Mouse (Mus musculus) adrenal gland, postnatal 25 days (tissue): ENCODE measurements around the gene Klhdc1. TPM values are rescaled to one million over a fixed set of nuclear protein-coding genes. Genes with fewer than 3 reads are reported as not detected.
A peak's percentile ranks its signal among the peaks of the same experiment; 100 is the strongest.

Experiments
- DNase-seq: peaks from one replicate; pipeline ENCODE4 v3.0.0; 2021; ENCODE audit warnings: mixed read lengths
- long read RNA-seq: library from polyadenylated mRNA; stranded (forward); transcript quantifications from one replicate; pipeline ENCODE4 v2.0.0, GENCODE M21; 2021
- total RNA-seq: library from RNA; stranded (reverse); gene quantifications from 2 replicates; pipeline ENCODE4 v1.2.3, GENCODE M21; 2021

Gene Klhdc1
- total RNA-seq = 6.8 and 10.6 TPM in 2 replicates
- long read RNA-seq, transcript Klhdc1-201 (13 exons, 2,620 nt) = major isoform, 5 of 7 reads
- long read RNA-seq, partial matches to known transcripts = 1 of 7 reads
- long read RNA-seq, other reads (novel, unspliced or antisense) = 1 of 7 reads

DNA sequence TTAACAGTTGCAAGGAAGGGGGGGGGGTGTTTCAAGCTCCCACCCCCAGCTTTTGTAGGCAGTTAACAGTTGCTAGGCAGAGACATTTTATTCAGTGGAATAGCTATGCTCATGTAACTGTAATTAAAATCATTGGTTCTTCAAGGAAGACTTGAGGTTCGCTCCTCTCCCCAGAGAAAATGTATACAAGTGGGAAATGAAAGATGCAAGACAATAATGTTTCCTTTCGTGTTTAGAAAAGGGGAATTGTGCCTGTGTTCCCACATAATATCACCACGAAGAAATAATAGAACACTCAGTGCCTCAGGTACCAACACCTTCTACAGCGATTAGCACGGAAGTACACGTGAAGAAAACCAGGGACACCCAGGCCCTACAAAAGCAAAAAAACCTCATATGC is at the start of gene Klhdc1:
Klhdc1 (plus strand) TSS at position 301 of the 400 bp plus-strand sequence.
- DNase-seq = no peak

DNA sequence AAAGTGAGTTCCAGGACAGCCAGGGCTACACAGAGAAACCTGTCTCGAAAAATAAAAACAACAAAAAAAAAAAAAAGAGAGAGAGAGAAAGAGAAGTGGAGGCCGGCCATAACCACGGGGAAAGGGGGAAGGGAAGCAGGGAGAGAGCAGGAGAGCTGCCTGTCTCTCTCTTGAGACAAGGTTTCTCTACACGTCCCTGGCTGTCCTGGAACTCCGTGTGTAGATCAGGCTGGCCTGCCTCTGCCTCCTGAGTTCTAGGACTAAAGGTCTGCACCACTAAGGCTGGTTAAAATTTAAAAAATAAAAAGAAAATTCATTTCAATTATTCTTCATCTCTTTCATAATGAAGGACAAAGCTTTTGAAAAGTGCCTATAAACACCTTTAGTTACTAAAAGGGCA is 49.6 kb upstream of the Klhdc1 start:
- no peak for DNase-seq

DNA sequence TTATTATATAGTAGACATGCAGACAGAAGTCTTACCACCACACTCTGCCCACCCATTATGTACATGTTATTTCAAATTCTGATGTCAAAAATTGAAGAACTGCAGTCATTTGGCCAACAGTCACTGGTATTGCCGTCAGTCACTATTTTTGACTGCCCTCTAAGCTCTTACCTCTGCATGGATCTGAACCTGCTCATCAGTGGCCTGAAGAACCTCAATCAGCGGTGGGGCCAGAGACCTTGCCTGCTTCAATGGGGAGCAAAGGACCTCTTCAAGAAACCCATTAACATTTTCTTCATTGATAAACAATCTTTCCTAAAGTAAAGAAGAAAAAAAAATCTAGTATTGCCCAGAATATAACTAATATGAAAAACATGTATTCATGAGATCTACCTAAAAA is 48.3 kb upstream of the Klhdc1 start:
- DNase-seq = no peak

DNA sequence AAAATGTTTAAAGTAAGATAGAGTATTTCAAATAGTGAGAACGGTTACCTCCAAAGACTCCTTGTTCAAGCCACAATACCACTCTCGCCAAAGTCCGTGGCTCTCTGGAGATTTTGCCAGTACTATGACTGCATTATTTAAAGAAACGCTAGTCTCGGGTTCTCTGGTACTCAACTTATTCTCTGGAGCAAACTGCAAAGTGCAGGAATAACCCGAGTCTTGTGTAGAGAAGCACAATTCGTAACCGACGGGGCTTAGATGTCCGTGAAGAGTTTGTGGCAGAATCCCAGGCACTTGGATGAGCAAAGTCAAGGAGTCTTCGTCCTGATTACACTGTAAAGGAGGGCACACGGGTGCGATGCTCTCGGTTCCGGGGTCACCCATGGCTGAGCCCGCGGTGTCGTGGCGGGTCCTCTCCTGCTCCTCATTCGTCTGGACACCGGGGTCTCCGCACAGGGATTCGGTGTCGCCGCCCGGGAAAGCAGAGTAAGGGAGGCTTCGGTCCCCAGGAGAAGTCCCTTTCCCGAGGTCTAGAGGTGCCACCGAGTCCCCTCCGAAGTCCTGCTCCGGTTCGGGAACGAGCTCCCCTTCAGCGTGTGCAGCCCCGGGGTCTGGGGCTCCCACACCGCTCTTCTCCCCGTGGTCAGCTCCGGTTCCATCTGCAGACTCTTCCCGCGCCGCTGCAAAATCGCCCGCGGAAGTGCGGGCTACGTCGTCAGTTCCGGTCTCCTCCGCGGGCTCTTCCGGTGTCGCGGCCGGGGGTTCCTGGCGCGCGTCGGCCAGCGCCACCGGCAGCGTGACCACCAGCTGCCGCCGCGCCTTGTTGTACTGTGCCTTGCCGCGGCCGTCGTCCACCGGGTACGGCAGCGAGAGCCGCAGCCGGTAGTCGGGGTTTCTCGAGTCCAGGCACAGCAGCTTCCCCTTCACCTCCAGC is 44.3 kb upstream of the Klhdc1 start, which contains the start of gene Gm49383:
Gm49383 (minus strand) TSS at position 661 of the 934 bp plus-strand sequence.
- DNase-seq = peak; percentile 76

DNA sequence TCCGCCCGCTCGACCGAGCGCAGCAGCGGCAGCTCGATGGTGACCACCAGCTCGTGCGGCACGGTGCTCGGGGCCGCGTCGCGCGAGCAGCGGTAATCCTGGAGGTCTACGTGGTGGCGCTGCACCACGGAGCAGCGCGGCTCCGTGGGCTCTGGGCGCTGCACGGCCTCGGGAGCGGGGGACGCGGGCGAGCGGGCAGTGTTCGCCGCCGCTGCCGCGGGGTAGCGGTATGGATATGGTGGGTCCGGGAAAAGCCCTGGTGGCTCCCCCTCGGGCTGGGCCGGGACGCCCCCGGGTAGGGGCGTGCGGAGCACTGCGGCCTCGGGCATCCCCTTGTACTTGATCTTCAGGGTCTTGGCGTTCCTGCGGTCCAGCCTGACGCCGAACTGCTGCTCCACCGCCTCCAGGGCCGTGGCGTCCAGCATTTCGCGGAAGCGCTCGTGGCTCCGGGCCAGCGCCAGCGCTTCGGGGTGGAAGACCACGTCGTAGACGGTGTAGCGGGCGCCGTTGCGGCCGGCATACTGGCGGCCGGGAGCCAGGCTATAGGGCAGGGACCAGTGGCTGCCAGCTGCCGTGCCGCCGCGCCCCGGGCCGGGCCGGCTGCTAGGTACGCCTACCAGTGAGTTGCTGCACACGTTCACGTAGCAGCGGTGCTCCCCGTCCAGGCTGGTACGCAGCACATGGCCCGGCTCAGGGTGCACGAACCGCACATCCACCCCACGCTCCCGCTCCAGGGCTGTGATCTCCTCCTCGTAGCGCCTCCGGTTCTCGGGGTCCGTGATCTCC is 43.4 kb upstream of the Klhdc1 start:
- peak; percentile 66 for DNase-seq

DNA sequence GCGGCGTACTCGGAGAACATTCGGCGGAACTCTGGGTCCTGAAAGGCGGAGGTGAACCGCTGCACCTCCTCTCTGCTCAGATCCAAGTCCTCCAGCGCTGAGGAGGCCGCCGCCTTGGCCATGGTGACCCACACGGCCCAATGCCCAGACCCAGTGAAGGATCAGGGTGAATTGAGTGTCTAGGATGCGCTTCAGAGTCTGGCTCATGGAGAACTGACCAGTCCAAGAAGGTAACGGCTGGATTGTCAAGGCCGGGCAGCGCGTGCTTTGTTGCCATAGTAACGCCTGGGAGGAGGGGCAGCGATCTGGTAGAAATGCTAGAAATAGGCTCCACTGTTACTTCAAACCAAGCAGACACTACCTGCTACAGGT is 42.8 kb upstream of the Klhdc1 start, which contains the start of gene Dnaaf2:
Dnaaf2 (minus strand) TSS at position 266 of the 372 bp plus-strand sequence.
- DNase-seq = peak; percentile 81

DNA sequence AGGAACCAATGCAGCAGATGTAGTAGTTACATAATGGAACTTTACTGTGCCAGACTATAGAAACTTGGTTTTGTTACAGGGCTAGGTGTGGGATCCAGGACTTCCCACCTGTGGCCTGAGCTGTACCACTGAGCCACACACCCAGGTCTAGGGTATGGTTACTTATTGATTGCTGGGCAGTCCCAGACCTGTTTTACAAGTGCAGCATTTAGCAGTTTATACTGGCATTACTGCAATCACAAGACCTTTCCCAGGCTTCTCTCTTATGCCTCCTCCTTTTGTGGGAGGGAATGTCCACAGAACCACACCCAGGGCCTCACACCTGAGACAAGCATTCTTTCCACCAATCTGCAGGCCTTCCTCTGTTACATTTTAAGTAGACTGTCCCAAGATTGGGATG is 42.0 kb upstream of the Klhdc1 start:
- no peak for DNase-seq

DNA sequence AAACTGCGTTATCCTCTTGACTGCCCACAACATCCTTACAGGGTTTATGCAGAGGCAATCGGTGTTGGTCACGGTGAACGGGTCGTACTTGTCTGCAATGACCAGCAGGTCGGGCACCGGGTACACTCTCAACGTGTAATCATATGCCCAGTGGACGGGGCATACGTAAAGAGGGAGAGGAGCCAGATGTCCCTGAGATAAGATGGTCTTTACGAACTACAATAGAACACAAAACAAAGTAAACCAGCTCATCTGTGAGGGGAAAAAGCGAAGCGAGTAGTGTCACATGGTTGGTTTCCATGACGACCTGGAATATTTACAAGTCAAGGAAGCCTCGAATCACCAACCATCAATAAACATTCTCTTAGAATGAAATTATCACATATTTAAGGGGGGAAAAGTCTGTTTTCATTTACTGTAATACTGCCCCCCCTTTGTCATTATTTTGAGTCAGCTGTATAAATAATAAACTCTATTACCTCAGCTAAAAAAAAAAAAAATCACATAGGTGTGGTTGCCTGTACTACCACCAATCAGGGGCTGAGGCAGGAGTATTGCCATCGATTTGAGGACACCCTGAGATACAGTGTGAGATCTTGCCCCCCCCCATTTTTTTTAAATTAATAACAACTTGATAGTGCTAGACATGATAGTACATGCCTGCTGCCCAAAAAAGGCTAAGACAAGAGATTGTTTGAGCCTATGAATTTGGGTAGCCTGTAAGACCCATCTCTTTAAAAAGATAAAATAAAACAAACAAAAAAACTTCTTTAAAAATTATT is 36.7 kb upstream of the Klhdc1 start, which contains the start of gene Gm49384:
Gm49384 (minus strand) TSS at position 216 of the 782 bp plus-strand sequence.
- DNase-seq = no peak

DNA sequence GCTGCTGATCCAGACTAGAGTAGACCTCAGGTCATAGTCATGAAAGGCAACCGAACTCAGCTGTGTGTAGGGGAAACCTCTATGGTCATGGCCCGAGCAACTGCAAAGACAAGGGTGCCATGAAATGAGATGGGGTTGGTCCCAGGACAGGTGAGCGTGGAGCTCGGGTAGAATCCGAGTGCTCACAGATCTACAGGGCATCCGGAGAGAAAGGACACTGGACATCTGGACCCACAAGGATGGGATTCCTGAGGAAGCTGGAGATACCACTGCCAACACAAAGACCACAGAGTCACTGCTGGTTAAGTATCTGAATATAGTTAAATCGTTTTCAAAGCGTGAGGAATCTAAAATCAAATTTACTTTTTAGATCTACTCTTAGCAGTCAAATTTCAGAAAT is 33.6 kb upstream of the Klhdc1 start:
- DNase-seq = no peak

DNA sequence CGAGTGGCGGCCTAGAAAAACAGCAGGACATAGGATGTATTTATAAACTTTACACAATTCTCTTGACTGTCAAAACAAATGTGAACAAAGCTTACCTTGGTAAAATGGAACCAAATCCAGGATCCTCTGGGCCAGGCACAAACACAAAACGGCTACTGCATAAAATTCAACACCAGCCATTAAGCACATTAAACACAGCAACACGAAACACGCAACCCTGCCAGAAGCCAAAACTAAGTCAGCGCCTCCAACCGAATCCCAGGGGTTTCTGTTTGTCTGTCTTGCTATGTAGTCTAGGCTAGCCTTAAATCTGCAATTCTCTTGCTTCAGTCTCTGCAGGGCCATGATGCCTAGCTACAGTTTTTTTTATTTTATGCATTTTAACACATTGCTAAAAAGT is 33.0 kb upstream of the Klhdc1 start:
- no peak for DNase-seq

DNA sequence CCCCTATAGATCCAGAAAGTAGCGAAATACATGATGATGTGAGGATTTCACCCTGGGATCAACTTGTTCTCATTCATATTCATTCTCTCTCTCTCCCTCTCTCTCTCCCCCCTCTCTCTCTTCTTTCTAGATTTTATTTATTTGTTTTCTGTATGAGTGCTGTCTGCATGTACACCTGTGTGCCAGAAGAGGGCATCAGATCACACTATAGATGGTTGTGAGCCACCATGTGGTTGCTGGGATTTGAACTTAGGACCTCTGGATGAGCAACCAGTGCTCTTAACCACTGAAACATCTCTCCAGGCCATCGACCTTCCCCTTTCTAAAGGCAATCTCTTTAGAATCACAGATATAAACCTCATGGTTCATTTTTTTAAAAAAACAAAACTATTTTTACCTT is 32.5 kb upstream of the Klhdc1 start:
- no peak for DNase-seq

DNA sequence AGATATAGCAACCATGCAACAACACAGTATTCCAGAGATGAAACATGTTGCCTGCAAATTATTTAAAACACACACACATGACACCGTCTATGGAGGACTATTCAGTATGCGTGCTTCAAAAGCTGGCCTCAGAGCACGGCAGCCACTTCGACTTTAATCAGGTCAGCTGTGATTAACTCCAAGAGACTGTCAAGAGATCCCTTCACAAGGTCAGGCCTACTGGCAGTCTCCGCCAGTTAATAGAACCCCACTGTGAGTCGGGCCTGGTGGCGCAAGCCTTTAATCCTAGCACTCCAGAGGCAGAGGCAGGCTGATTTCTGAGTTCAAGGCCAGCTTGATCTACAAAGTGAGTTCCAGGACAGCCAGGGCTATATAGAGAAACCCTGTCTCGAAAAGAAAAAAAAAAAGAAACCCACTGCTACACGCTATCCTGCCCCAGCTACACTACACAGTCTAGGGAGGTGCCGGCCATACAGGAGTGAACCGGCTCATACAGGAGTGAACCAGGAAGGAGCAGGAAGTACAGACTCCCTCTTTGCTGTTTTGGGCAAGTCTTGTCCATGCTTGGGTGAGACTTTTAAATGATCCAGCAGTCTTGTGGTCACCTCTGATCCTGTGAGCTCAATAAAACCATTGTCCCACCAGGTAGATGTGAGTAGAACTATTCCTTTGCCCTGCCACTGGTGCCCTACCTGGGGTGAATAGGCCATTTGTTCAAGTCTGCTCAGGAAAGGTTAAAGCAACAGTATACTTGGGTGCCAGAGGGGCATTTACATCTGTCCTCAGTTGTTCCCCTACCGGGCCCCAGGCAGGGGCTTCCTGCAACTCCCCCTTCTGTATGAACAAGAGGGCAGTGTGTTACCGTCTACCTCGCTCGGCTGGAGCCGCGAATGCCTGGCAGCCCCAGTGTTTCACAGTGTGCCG is 30.7 kb upstream of the Klhdc1 start:
- DNase-seq = no peak

DNA sequence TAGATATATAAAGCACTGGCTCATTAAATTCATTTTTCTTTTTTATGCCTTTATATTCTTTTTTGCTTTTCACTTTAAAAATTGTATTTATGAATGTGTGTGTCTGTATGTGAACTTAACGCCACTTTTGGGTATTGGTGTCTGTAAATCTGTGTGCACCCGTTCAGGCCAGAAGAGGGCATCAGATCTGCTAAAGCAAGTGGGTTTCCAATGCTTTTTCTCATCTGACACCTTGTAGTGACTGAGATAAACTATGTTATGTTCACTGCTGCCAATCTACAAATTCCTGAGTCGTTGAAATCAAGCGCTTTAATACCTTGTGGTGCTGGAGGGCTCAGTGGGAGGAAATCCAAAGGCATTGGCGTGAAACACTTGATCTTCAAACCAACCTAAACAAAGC is 29.9 kb upstream of the Klhdc1 start:
- no peak for DNase-seq

DNA sequence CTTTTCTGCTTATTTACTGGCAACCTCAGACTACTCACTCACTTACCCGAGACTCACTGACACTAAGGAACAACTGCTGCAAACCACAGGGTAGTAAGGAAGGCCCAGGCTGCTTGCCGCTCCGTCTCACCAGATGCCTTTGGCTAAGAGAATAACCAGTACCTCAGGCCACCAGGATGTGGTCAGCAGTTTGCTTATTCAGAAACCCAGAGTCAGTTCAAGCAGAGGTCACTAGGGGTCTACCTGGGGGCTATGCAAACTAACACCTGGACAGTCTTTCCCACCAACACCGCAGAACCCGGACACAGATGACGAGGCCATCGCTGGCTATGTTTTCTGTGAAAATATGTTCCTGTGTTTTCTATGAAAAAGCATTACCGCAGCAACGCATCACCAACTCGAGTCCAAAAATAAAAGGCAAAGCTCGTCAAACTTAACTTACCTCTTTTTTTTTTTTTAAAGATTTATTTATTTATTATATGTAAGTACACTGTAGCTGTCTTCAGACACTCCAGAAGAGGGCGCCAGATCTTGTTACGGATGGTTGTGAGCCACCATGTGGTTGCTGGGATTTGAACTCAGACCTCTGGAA is 27.7 kb upstream of the Klhdc1 start:
- no peak for DNase-seq

DNA sequence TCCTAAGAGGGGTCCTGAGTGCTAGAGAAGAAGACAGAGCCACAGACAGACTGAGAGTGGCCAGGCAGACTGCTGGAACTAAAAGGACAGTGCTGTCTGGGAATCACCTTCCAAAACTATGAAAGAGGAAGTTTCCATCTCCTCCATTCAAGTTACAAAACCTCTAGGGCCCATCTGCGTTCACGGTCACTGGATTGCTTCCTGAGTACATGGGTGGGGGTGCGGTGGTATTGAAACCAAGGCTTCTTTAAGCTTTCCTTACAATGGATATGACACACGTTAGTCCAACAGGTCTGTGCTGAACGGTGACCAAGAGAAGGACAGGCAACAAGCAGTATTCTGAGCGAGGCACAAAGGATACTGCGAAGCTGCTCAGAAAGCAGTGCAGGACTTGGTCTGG is 26.6 kb upstream of the Klhdc1 start:
- no peak for DNase-seq

DNA sequence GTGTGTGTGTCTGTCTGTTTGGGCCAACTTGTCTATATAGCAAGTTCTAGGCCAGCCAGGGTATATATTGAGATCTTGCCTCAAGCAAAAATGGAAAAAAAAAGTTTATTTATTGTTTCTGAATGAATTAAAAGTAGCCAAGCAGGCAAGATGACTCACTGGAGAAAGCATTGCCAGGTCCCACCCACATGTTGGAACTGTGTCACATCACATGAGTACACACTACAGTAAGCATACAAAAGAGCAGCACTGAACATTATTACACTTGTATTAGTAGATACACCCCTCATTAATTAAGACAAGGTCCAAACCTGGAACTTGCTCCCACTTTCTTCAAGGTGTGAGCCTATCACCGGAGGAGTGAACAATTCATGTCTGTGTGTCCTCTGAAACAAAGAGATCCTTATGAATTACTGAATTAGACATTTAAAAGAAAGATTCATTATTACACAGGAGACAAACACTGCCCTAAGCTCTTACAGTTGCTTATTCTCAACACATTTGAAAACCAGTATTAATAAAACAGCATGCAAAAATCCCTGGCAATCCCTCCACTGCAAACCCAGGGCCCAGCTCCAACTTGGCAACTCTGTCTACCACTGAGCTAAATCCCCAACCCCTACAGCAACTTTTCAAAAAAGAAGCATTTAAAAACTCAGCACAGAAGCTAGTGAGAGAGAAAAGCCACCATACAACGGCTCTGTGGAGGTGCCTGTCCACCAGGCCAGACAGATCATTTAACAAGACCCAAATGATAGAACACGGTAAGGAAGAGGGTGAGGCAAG is 25.8 kb upstream of the Klhdc1 start:
- peak; percentile 55 for DNase-seq

DNA sequence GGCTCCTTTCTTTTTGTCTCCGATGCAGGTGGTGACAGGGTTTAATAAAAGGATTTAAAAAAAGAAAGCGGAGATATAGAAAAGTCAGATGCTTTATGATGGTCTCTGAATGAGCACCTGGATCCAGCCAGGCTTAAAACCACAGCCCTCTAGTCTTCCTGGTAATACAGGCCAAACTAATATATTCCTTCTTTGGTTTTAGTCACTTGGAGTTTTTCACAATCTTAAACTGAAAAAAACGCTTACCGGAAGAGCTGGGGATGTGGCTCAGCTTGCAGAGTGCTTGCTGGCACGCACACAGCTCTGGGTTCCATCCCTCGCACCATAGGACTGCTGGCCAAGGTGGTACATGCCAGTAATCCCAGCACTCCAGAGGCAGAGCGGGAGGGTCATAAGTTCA is 24.4 kb upstream of the Klhdc1 start:
- DNase-seq = no peak

DNA sequence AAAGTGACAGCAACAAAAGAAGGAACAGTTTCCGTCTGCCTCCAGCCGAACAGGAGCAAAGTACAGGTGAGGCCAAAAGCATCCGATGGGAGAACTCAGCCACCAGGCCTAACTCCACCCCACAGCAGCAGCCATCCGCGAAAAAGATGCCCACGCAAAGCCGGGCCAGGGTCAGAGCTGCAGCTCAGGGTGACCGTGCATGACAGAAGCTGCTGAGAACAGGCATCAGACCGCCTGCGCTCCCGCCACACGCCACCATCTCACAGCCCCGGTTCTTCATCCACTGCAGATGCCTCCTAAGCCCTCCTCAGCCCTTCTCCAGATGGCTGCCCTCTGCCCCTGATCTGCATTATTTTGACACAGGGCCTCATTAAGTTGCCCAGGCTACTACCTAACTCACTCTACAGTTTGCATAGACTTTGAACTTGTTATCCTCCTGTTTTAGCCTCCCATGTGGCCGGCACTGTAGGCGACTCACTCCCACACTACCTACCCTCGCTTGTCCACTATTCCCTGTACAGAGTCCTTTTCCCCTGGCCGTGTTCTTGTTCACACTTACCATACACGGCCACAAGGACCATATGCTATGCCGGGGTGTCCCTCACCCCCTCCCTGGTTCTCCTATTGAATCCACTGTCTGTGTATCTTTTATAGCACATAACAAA is 20.2 kb upstream of the Klhdc1 start:
- DNase-seq = no peak
